ENCODE assay signal across 9 mouse cellular contexts in genomic region chr11:4697043-4697983, GRCm38 (mm10). TPM values are rescaled to one million over a fixed set of nuclear protein-coding genes. Genes with fewer than 3 reads are reported as not detected.
DNase-seq lines count a peak whose midpoint lies in the region; ATAC-seq lines count a peak whose summit lies in the region.
"Had no signal": no experiment of that assay in that cellular context is flagged by ENCODE, and none has a peak within 500 bp of the region (broad histone marks: within the 10 kb centered on the region; RNA-seq: fewer than 3 reads in every experiment).

No protein-coding gene starts in this region.

- no peak overlapping the region for H3K9ac ChIP-seq in heart, embryonic 12.5 days
- H3K9ac ChIP-seq in heart, embryonic 15.5 days: no peak overlapping the region
- H3K9ac ChIP-seq: neural tube, embryonic 13.5 days had no signal

- H3K27ac ChIP-seq in heart, embryonic 12.5 days (ENCODE audit: poor library complexity, severe bottlenecking): no peak overlapping the region
- H3K27ac ChIP-seq in heart, embryonic 15.5 days: no peak overlapping the region
- H3K27ac ChIP-seq: neural tube, embryonic 13.5 days had no signal

- H3K4me3 ChIP-seq in heart, embryonic 12.5 days: no peak overlapping the region
- no peak overlapping the region for H3K4me3 ChIP-seq in heart, embryonic 15.5 days
- H3K4me3 ChIP-seq: neural tube, embryonic 13.5 days had no signal

- ATAC-seq in heart, embryonic 12.5 days (ENCODE audit: insufficient number of reproducible peaks, low FRiP score): no peak
- peak; percentile 29; the same call in 1 of the 2 replicates for ATAC-seq in heart, embryonic 15.5 days (replicated peaks; ENCODE audit: insufficient number of reproducible peaks, insufficient read depth, low FRiP score, low read depth)
- peak; percentile 59 for ATAC-seq in megakaryocyte-erythroid progenitor cell, adult 5-6 weeks (replicated peaks; ENCODE audit: low FRiP score, low TSS enrichment, poor library complexity, severe bottlenecking)

- H3K36me3 ChIP-seq in heart, embryonic 12.5 days: peaks cover 20% of the 10 kb centered on the region
- peaks cover 18% of the 10 kb centered on the region for H3K36me3 ChIP-seq in heart, embryonic 15.5 days

- peak; percentile 95 for DNase-seq in heart, adult 11 months
- peak; percentile 87 for DNase-seq in adrenal gland, postnatal 10 days
- DNase-seq in left cerebral cortex, adult 11 months (ENCODE audit: low spot score): peak; percentile 51
- no peak for DNase-seq in thymus, postnatal 4 days
- DNase-seq in spleen, postnatal 10 days (ENCODE audit: low spot score in 2 of 2): no peak

- H3K4me2 ChIP-seq in heart, embryonic 12.5 days: no peak overlapping the region
- H3K4me2 ChIP-seq in heart, embryonic 15.5 days: no peak overlapping the region
- H3K4me2 ChIP-seq: neural tube, embryonic 13.5 days had no signal

- no peaks in the 10 kb centered on the region for H3K4me1 ChIP-seq in heart, embryonic 12.5 days (replicated peaks)
- H3K4me1 ChIP-seq in heart, embryonic 15.5 days (replicated peaks): peaks cover 6% of the 10 kb centered on the region
- H3K4me1 ChIP-seq: neural tube, embryonic 13.5 days had no signal

- no peaks in the 10 kb centered on the region for H3K27me3 ChIP-seq in heart, embryonic 12.5 days (replicated peaks)
- no peaks in the 10 kb centered on the region for H3K27me3 ChIP-seq in heart, embryonic 15.5 days
- H3K27me3 ChIP-seq: neural tube, embryonic 13.5 days had no signal

- WGBS in heart, embryonic 12.5 days: 39% methylated on average over 7 of the region's 7 CpGs
- WGBS in heart, embryonic 15.5 days: 27% methylated on average over 7 of the region's 7 CpGs

- peaks cover 5% of the 10 kb centered on the region; the same call in 1 of the 2 replicates for H3K9me3 ChIP-seq in heart, embryonic 12.5 days (replicated peaks)
- no peaks in the 10 kb centered on the region for H3K9me3 ChIP-seq in heart, embryonic 15.5 days (replicated peaks)
- H3K9me3 ChIP-seq: neural tube, embryonic 13.5 days had no signal

RNA-seq across cellular contexts. Expression of gene Uqcr10, which starts 6.8 kb away (rescaled TPM):
- 1,618 and 1,621 TPM in 2 replicates for polyA plus RNA-seq in heart, embryonic 12.5 days (2016; fragmentation: Nextera tagmentation; extraction: Ambion mirVana)
- 1,000 to 10,000 TPM; 1,230 to 1,238 TPM for total RNA-seq in adrenal gland, postnatal 10 days (2021)
- polyA plus RNA-seq in heart, embryonic 15.5 days (2015; fragmentation: Nextera tagmentation; extraction: Ambion mirVana): 1,608 and 2,078 TPM in 2 replicates
- 465 and 535 TPM in 2 replicates for total RNA-seq in megakaryocyte-erythroid progenitor cell, adult 5-6 weeks (2014; fragmentation: Nextera tagmentation)
- 83.7 and 121 TPM in 2 replicates for total RNA-seq in megakaryocyte-erythroid progenitor cell, adult 5-6 weeks (2017)

RNA-seq across cellular contexts. Expression of gene Zmat5, which starts 7.2 kb away (rescaled TPM):
- polyA plus RNA-seq in heart, embryonic 12.5 days (2016; fragmentation: Nextera tagmentation; extraction: Ambion mirVana): 48.1 and 53.6 TPM in 2 replicates
- 10 to 100 TPM; 33.4 to 36.0 TPM for total RNA-seq in adrenal gland, postnatal 10 days (2021)
- polyA plus RNA-seq in heart, embryonic 15.5 days (2015; fragmentation: Nextera tagmentation; extraction: Ambion mirVana): 52.7 and 56.2 TPM in 2 replicates
- 24.5 and 37.3 TPM in 2 replicates for total RNA-seq in megakaryocyte-erythroid progenitor cell, adult 5-6 weeks (2014; fragmentation: Nextera tagmentation)
- 3.4 and 8.1 TPM in 2 replicates for total RNA-seq in megakaryocyte-erythroid progenitor cell, adult 5-6 weeks (2017)

RNA-seq across cellular contexts. Expression of gene Cabp7, which starts 49.3 kb away (rescaled TPM):
- 0.15 and 0.18 TPM in 2 replicates for polyA plus RNA-seq in heart, embryonic 12.5 days (2016; fragmentation: Nextera tagmentation; extraction: Ambion mirVana)
- total RNA-seq in adrenal gland, postnatal 10 days (2021): under 1 TPM in 1 of 2 experiments, not detected in 1; 0.18 TPM
- polyA plus RNA-seq in heart, embryonic 15.5 days (2015; fragmentation: Nextera tagmentation; extraction: Ambion mirVana): 0.05 and 0.09 TPM in 2 replicates
- not detected in 2 replicates for total RNA-seq in megakaryocyte-erythroid progenitor cell, adult 5-6 weeks (2014; fragmentation: Nextera tagmentation)
- 0.27 TPM in 1 of 2 replicates, not detected in the other for total RNA-seq in megakaryocyte-erythroid progenitor cell, adult 5-6 weeks (2017)

RNA-seq across cellular contexts. Expression of gene Ascc2, which starts 59.8 kb away (rescaled TPM):
- 28.0 and 29.6 TPM in 2 replicates for polyA plus RNA-seq in heart, embryonic 12.5 days (2016; fragmentation: Nextera tagmentation; extraction: Ambion mirVana)
- 10 to 100 TPM; 26.7 to 27.6 TPM for total RNA-seq in adrenal gland, postnatal 10 days (2021)
- polyA plus RNA-seq in heart, embryonic 15.5 days (2015; fragmentation: Nextera tagmentation; extraction: Ambion mirVana): 17.7 and 23.3 TPM in 2 replicates
- total RNA-seq in megakaryocyte-erythroid progenitor cell, adult 5-6 weeks (2014; fragmentation: Nextera tagmentation): 29.8 and 44.7 TPM in 2 replicates
- 20.7 and 22.6 TPM in 2 replicates for total RNA-seq in megakaryocyte-erythroid progenitor cell, adult 5-6 weeks (2017)

Comparison
In these comparisons a context has a peak if more than half of its experiments do, and no peak if none do; other contexts are left out.
1. DNase-seq: peak in heart, adult 11 months (single experiment), adrenal gland, postnatal 10 days (single experiment) and left cerebral cortex, adult 11 months (single experiment); none in thymus, postnatal 4 days (single experiment) and spleen, postnatal 10 days (0 of 2).